Mouse (Mus musculus): Measurements from ENCODE around the gene Gm12184. TPM values are rescaled to one million over a fixed set of nuclear protein-coding genes. Genes with fewer than 3 reads are reported as not detected.
"Not testable (repeated sequence)": the region's sequence is repeated elsewhere in the genome, so short reads cannot be mapped to it uniquely, and the experiment has no call there.

Gene Gm12184
- 4.5 and 4.9 TPM in 2 replicates for polyA plus RNA-seq (2014; fragmentation: Nextera tagmentation; extraction: Ambion mirVana)

GRCm38 (mm10) chr11:48825979-48826751 is at the start of gene Gm12184, which contains the start of gene Trim7:
Gene Gm12184 (minus strand): TSS chr11:48826655.
Gene Trim7 (plus strand): TSS chr11:48826140.
- Histone ChIP-seq H3K4me2 (replicated peaks; ENCODE audit: low read depth, low read length) (peak within 1 kb of the TSS; percentile 68), H3K9ac (replicated peaks; ENCODE audit: low read depth, low read length) (peak within 1 kb of the TSS; percentile 30; the same call in 1 of the 2 replicates), H3K4me3 (ENCODE audit: low read depth, low read length) (peak within 1 kb of the TSS; percentile 43), H3K27ac (ENCODE audit: low read length) (peak within 1 kb of the TSS; percentile 58; the same call in 1 of the 2 replicates), H3K4me1 (ENCODE audit: control insufficient read depth, insufficient read depth, low read length) (0 out of 2 replicates have a peak, but pooled peaks cover 10% of the 10 kb centered on the region)
- not testable (repeated sequence) for H3K9me3 ChIP-seq (ENCODE audit: control insufficient read depth, low read depth, low read length); H3K36me3 ChIP-seq (ENCODE audit: control insufficient read depth, insufficient read depth, low read length); H3K27me3 ChIP-seq (ENCODE audit: control insufficient read depth, insufficient read depth, low read length)
- peak; percentile 80 for ATAC-seq (ENCODE audit: insufficient number of reproducible peaks, insufficient read depth, low FRiP score, low read depth)
- under 1% methylated on average over 32 of the region's 92 CpGs for WGBS

GRCm38 (mm10) chr11:48875343-48875837 is 48.9 kb upstream of the Gm12184 start:
- H3K27ac ChIP-seq (ENCODE audit: low read length), result not testable (repeated sequence)
- WGBS, result 71% methylated on average over 1 of the region's 1 CpGs

GRCm38 (mm10) chr11:48874465-48874864 is 48.0 kb upstream of the Gm12184 start:
- Histone ChIP-seq H3K4me3 (ENCODE audit: low read depth, low read length) (no peak overlapping the region), H3K36me3 (ENCODE audit: control insufficient read depth, insufficient read depth, low read length) (no peaks in the 10 kb centered on the region), H3K4me2 (replicated peaks; ENCODE audit: low read depth, low read length) (no peak overlapping the region), H3K4me1 (ENCODE audit: control insufficient read depth, insufficient read depth, low read length) (peaks cover 11% of the 10 kb centered on the region), H3K27ac (ENCODE audit: low read length) (no peak overlapping the region), H3K27me3 (ENCODE audit: control insufficient read depth, insufficient read depth, low read length) (no peaks in the 10 kb centered on the region), H3K9me3 (ENCODE audit: control insufficient read depth, low read depth, low read length) (no peaks in the 10 kb centered on the region), H3K9ac (replicated peaks; ENCODE audit: low read depth, low read length) (no peak overlapping the region)
- WGBS, result 0% methylated on average over 4 of the region's 4 CpGs
- ATAC-seq (ENCODE audit: insufficient number of reproducible peaks, insufficient read depth, low FRiP score, low read depth), result no peak

More at GRCm38 (mm10) chr11:48875343-48875837, 48.9 kb upstream of the Gm12184 start:
- H3K27me3 ChIP-seq (ENCODE audit: control insufficient read depth, insufficient read depth, low read length); H3K4me2 ChIP-seq (replicated peaks; ENCODE audit: low read depth, low read length); H3K36me3 ChIP-seq (ENCODE audit: control insufficient read depth, insufficient read depth, low read length); H3K9ac ChIP-seq (replicated peaks; ENCODE audit: low read depth, low read length); H3K9me3 ChIP-seq (ENCODE audit: control insufficient read depth, low read depth, low read length); H3K4me3 ChIP-seq (ENCODE audit: low read depth, low read length); ATAC-seq (ENCODE audit: insufficient number of reproducible peaks, insufficient read depth, low FRiP score, low read depth); H3K4me1 ChIP-seq (ENCODE audit: control insufficient read depth, insufficient read depth, low read length): not testable (repeated sequence)

- WGBS, result 55% methylated on average over 10 of the region's 10 CpGs
- no peak overlapping the region for H3K4me2 ChIP-seq (replicated peaks; ENCODE audit: low read depth, low read length)
- H3K4me1 ChIP-seq (ENCODE audit: control insufficient read depth, insufficient read depth, low read length), result peaks cover 14% of the 10 kb centered on the region
- no peak overlapping the region for H3K9ac ChIP-seq (replicated peaks; ENCODE audit: low read depth, low read length)
- 0 out of 2 replicates have a peak, but pooled peaks have one; percentile 15 for ATAC-seq (ENCODE audit: insufficient number of reproducible peaks, insufficient read depth, low FRiP score, low read depth)
- H3K27ac ChIP-seq (ENCODE audit: low read length), result peak overlapping the region; percentile 44; the same call in 1 of the 2 replicates
- no peaks in the 10 kb centered on the region for H3K27me3 ChIP-seq (ENCODE audit: control insufficient read depth, insufficient read depth, low read length)
- no peak overlapping the region for H3K4me3 ChIP-seq (ENCODE audit: low read depth, low read length)
- H3K36me3 ChIP-seq (ENCODE audit: control insufficient read depth, insufficient read depth, low read length), result no peaks in the 10 kb centered on the region
- no peaks in the 10 kb centered on the region for H3K9me3 ChIP-seq (ENCODE audit: control insufficient read depth, low read depth, low read length)
These were observed 47.3 kb upstream of the Gm12184 start for GRCm38 (mm10) chr11:48873591-48874290.

GRCm38 (mm10) chr11:48872695-48873300 is 46.3 kb upstream of the Gm12184 start:
- peak overlapping the region; percentile 79; the same call in 1 of the 2 replicates for H3K27ac ChIP-seq (ENCODE audit: low read length)
- 66% methylated on average over 7 of the region's 7 CpGs for WGBS
- H3K4me2 ChIP-seq (replicated peaks; ENCODE audit: low read depth, low read length), result no peak overlapping the region
- ATAC-seq (ENCODE audit: insufficient number of reproducible peaks, insufficient read depth, low FRiP score, low read depth), result peak; percentile 53; the same call in 1 of the 2 replicates
- H3K36me3 ChIP-seq (ENCODE audit: control insufficient read depth, insufficient read depth, low read length), result no peaks in the 10 kb centered on the region
- H3K9ac ChIP-seq (replicated peaks; ENCODE audit: low read depth, low read length), result no peak overlapping the region
- H3K4me1 ChIP-seq (ENCODE audit: control insufficient read depth, insufficient read depth, low read length), result peaks cover 14% of the 10 kb centered on the region
- no peaks in the 10 kb centered on the region for H3K9me3 ChIP-seq (ENCODE audit: control insufficient read depth, low read depth, low read length)
- no peak overlapping the region for H3K4me3 ChIP-seq (ENCODE audit: low read depth, low read length)
- H3K27me3 ChIP-seq (ENCODE audit: control insufficient read depth, insufficient read depth, low read length), result no peaks in the 10 kb centered on the region

GRCm38 (mm10) chr11:48871817-48872541 is 45.5 kb upstream of the Gm12184 start:
- Histone ChIP-seq H3K9ac (replicated peaks; ENCODE audit: low read depth, low read length) (peak overlapping the region; percentile 41; the same call in 1 of the 2 replicates), H3K4me1 (ENCODE audit: control insufficient read depth, insufficient read depth, low read length) (peaks cover 14% of the 10 kb centered on the region), H3K4me3 (ENCODE audit: low read depth, low read length) (peak overlapping the region; percentile 43), H3K27me3 (ENCODE audit: control insufficient read depth, insufficient read depth, low read length) (no peaks in the 10 kb centered on the region), H3K9me3 (ENCODE audit: control insufficient read depth, low read depth, low read length) (no peaks in the 10 kb centered on the region), H3K27ac (ENCODE audit: low read length) (peak overlapping the region; percentile 79; the same call in 1 of the 2 replicates), H3K36me3 (ENCODE audit: control insufficient read depth, insufficient read depth, low read length) (no peaks in the 10 kb centered on the region), H3K4me2 (replicated peaks; ENCODE audit: low read depth, low read length) (peak overlapping the region; percentile 47)
- WGBS, result 15% methylated on average over 17 of the region's 17 CpGs
- ATAC-seq (ENCODE audit: insufficient number of reproducible peaks, insufficient read depth, low FRiP score, low read depth), result no peak

- peak within 1 kb of the TSS; percentile 41 for H3K9ac ChIP-seq (replicated peaks; ENCODE audit: low read depth, low read length)
- H3K27me3 ChIP-seq (ENCODE audit: control insufficient read depth, insufficient read depth, low read length), result no peaks in the 10 kb centered on the region
- H3K36me3 ChIP-seq (ENCODE audit: control insufficient read depth, insufficient read depth, low read length), result no peaks in the 10 kb centered on the region
- no peaks in the 10 kb centered on the region for H3K9me3 ChIP-seq (ENCODE audit: control insufficient read depth, low read depth, low read length)
- H3K4me2 ChIP-seq (replicated peaks; ENCODE audit: low read depth, low read length), result peak within 1 kb of the TSS; percentile 47
- peak within 1 kb of the TSS; percentile 43 for H3K4me3 ChIP-seq (ENCODE audit: low read depth, low read length)
- peak within 1 kb of the TSS; percentile 79; the same call in 1 of the 2 replicates for H3K27ac ChIP-seq (ENCODE audit: low read length)
- peaks cover 14% of the 10 kb centered on the region for H3K4me1 ChIP-seq (ENCODE audit: control insufficient read depth, insufficient read depth, low read length)
- 2% methylated on average over 19 of the region's 19 CpGs for WGBS
- ATAC-seq (ENCODE audit: insufficient number of reproducible peaks, insufficient read depth, low FRiP score, low read depth), result peak; percentile 33
These were observed 44.8 kb upstream of the Gm12184 start, which contains the start of gene Irgm1 for GRCm38 (mm10) chr11:48871201-48871772. Gene Irgm1 (minus strand): TSS chr11:48871683.
